Mouse (Mus musculus) hindbrain, postnatal 0 days (tissue): Measurements from ENCODE around the gene Atp6v1g2. TPM values are rescaled to one million over a fixed set of nuclear protein-coding genes. Genes with fewer than 3 reads are reported as not detected.

Source experiments
- ATAC-seq: fragments of 200-750 bp; cut with Nextera tagmentation; 2 replicates; pipeline ENCODE4 v1.8.0; 2017; ENCODE audit warnings: mild to moderate bottlenecking, moderate TSS enrichment, moderate library complexity
- DNase-seq: peaks from one replicate; pipeline ENCODE4 v3.0.0-alpha.2; 2015; ENCODE audit warnings: low spot score
- H3K27ac ChIP-seq: fragments of 300-500 bp; sonication (generic); 2 replicates; pipeline ENCODE4 v1.5.1; 2014; ENCODE audit warnings: mild to moderate bottlenecking
- H3K27me3 ChIP-seq: fragments of 300-500 bp; sonication (generic); 2 replicates; pipeline ENCODE4 v1.6.1; 2014; ENCODE audit warnings: low read length, mixed read lengths; ENCODE audit not compliant: insufficient read depth
- H3K36me3 ChIP-seq: fragments of 300-500 bp; sonication (generic); 2 replicates; pipeline ENCODE4 v1.6.1; 2014; ENCODE audit warnings: low read length, mixed read lengths; ENCODE audit not compliant: insufficient read depth
- H3K4me1 ChIP-seq: fragments of 300-500 bp; sonication (generic); 2 replicates; pipeline ENCODE4 v1.6.1; 2014; ENCODE audit warnings: antibody characterized with exemption, low read length, mixed read lengths; ENCODE audit not compliant: insufficient read depth
- H3K4me2 ChIP-seq: fragments of 300-500 bp; sonication (generic); 2 replicates; pipeline ENCODE4 v1.6.1; 2014; ENCODE audit warnings: low read depth, mild to moderate bottlenecking, low read length, moderate library complexity, mixed read lengths
- H3K4me3 ChIP-seq: fragments of 300-500 bp; sonication (generic); 2 replicates; pipeline ENCODE4 v1.5.1; 2014; ENCODE audit warnings: low read length
- H3K9ac ChIP-seq: fragments of 300-500 bp; sonication (generic); replicated peaks from 2 replicates; pipeline ENCODE4 v1.6.1; 2014; ENCODE audit warnings: mild to moderate bottlenecking, low read length, moderate library complexity, mixed read lengths
- H3K9me3 ChIP-seq: fragments of 300-500 bp; sonication (generic); 2 replicates; pipeline ENCODE4 v1.6.1; 2016; ENCODE audit warnings: low read length, mixed read lengths
- CTCF ChIP-seq: IDR thresholded peaks from 2 replicates; pipeline ENCODE4 v1.5.1; 2016; ENCODE audit warnings: antibody characterized with exemption, control low read depth, low read depth
- WGBS: fragments of 180-500 bp; shearing (Covaris S2); extraction: QIAGEN DNeasy Blood & Tissue Kit; methylation state at CpG from one replicate; pipeline ENCODE4 v1.1.7; 2014; 5-methylcytosine and 5-hydroxymethylcytosine counted together
- polyA plus RNA-seq: library from polyadenylated mRNA; unstranded; fragments of >200 nt; fragmentation: Nextera tagmentation; extraction: Ambion mirVana; gene quantifications from 2 replicates; pipeline ENCODE4 v1.2.1, GENCODE M21; 2015
- total RNA-seq: library from RNA; depleted of rRNA; stranded (reverse); fragments of >200 nt; gene quantifications from 2 replicates; pipeline ENCODE4 v1.2.3, GENCODE M21; 2014; rRNA removed

The Atp6v1g2 gene
- 91.0 and 114 TPM in 2 replicates for total RNA-seq
- polyA plus RNA-seq, result 180 and 183 TPM in 2 replicates

- Histone ChIP-seq H3K27ac (no peak within 1 kb of the TSS; the same call in 1 of the 2 replicates), H3K9me3 (no peaks in the 10 kb centered on the region)
These were observed at the start of gene Atp6v1g2 for GRCm38 (mm10) chr17:35233114-35233980. Gene Atp6v1g2, plus strand, starts transcription at chr17:35233660.

GRCm38 (mm10) chr17:35185639-35186611, 47.5 kb upstream of the Atp6v1g2 start:
- Histone ChIP-seq H3K27me3 (no peaks in the 10 kb centered on the region), H3K36me3 (no peaks in the 10 kb centered on the region), H3K4me2 (peak overlapping the region; percentile 63), H3K4me3 (peak overlapping the region; percentile 38), H3K27ac (peak overlapping the region; percentile 66), H3K4me1 (no peaks in the 10 kb centered on the region), H3K9me3 (no peaks in the 10 kb centered on the region), H3K9ac (peak overlapping the region; percentile 35; the same call in 1 of the 2 replicates)
- ATAC-seq (peak; percentile 69; the same call in 1 of the 2 replicates), DNase-seq (peak; percentile 46)
- TF ChIP-seq CTCF, result no peak
- 4% methylated on average over 17 of the region's 18 CpGs for WGBS

More at GRCm38 (mm10) chr17:35233114-35233980, at the start of gene Atp6v1g2:
- ATAC-seq (no peak), DNase-seq (no peak)
- Histone ChIP-seq H3K9ac (peak within 1 kb of the TSS; percentile 77; the same call in 1 of the 2 replicates), H3K4me1 (no peaks in the 10 kb centered on the region), H3K27me3 (no peaks in the 10 kb centered on the region), H3K36me3 (peaks cover 25% of the 10 kb centered on the region), H3K4me3 (peak within 1 kb of the TSS; percentile 54; the same call in 1 of the 2 replicates), H3K4me2 (peak within 1 kb of the TSS; percentile 87)
- WGBS, result 63% methylated on average over 18 of the region's 18 CpGs
- no peak for TF ChIP-seq CTCF

DNA sequence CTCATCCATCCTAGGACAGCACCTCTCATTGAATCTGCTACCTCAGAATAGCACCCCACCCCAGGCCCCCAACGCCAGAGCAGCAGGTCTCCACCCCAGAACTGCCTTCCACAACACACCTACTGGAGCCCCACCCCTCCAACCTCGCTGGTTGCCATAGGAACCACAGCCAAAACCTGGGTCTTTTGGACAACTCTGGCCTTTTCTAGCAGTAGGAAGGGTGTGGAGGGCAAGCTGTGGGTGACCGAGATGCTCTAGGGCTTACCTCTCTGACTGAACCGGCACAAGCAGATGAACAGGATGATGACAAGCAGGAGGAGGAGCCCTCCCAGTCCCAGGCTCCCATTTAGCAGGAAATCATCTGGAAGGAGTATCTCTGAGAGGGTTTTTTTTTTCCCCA, 46.8 kb upstream of the Atp6v1g2 start:
- H3K4me2 ChIP-seq, result peak overlapping the region; percentile 63
- 0% methylated on average over 4 of the region's 4 CpGs for WGBS
- no peak for TF ChIP-seq CTCF
- no peaks in the 10 kb centered on the region for H3K4me1 ChIP-seq
- peak overlapping the region; percentile 66 for H3K27ac ChIP-seq
- H3K27me3 ChIP-seq, result no peaks in the 10 kb centered on the region
- H3K9ac ChIP-seq, result peak overlapping the region; percentile 35; the same call in 1 of the 2 replicates
- H3K9me3 ChIP-seq, result no peaks in the 10 kb centered on the region
- peak; percentile 31 for DNase-seq
- peak; percentile 62; the same call in 1 of the 2 replicates for ATAC-seq
- peak overlapping the region; percentile 38 for H3K4me3 ChIP-seq
- no peaks in the 10 kb centered on the region for H3K36me3 ChIP-seq

DNA sequence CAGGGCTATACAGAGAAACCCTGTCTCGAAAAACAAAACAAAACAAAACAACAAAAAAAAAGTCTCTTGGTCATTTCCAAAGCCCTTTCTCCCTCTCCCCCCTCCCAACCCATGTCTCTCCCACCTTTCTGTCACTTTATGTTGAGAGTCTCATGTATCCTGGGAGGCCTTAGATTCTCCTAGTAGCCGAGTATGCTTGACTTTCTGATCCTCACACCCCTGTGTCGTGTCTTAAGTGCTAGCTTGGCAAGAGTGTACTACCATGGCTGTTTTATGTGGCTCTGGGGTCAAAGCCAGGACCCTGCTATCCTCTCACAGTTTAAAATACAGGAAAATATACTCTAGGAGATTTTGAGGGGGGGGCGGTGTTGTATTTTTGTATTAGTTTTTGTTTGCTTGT, 46.1 kb upstream of the Atp6v1g2 start:
- H3K36me3 ChIP-seq, result no peaks in the 10 kb centered on the region
- DNase-seq (no peak), ATAC-seq (no peak)
- TF ChIP-seq CTCF, result no peak
- H3K9ac ChIP-seq, result no peak overlapping the region
- no peaks in the 10 kb centered on the region for H3K9me3 ChIP-seq
- no peak overlapping the region for H3K4me2 ChIP-seq
- no peak overlapping the region for H3K27ac ChIP-seq
- H3K4me3 ChIP-seq, result no peak overlapping the region
- WGBS, result 71% methylated on average over 4 of the region's 4 CpGs
- no peaks in the 10 kb centered on the region for H3K4me1 ChIP-seq
- H3K27me3 ChIP-seq, result no peaks in the 10 kb centered on the region

GRCm38 (mm10) chr17:35187959-35188610, 45.4 kb upstream of the Atp6v1g2 start, which contains the start of gene Lst1:
Gene Lst1, minus strand, starts transcription at chr17:35188439.
- 72% methylated on average over 7 of the region's 7 CpGs for WGBS
- no peak within 1 kb of the TSS for H3K9ac ChIP-seq
- no peaks in the 10 kb centered on the region for H3K9me3 ChIP-seq
- TF ChIP-seq CTCF, result no peak
- no peaks in the 10 kb centered on the region for H3K27me3 ChIP-seq
- ATAC-seq, result no peak
- H3K36me3 ChIP-seq, result no peaks in the 10 kb centered on the region
- H3K4me3 ChIP-seq, result no peak within 1 kb of the TSS
- H3K4me2 ChIP-seq, result no peak within 1 kb of the TSS
- H3K27ac ChIP-seq, result no peak within 1 kb of the TSS; the same call in 1 of the 2 replicates
- no peak for DNase-seq
- no peaks in the 10 kb centered on the region for H3K4me1 ChIP-seq

DNA sequence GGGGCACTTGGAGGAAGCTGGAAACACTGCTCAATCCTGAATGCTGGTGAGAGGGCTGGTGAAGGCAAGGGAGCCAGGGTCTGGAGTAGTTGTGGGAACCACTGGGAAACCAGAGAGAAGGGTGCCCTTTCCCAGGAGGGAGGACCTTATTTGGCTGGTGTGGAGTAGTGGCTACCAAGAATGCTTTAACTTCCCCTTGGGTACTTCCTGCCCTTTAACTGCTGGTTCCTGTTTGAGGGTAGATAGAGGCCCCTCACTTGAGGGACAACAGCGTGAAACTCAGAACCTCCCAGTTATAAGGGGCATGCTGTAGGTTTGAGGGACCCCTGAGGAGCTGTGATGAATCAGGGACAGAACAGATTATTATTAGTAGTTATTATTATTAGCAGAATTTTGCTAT, 44.3 kb upstream of the Atp6v1g2 start:
- DNase-seq (no peak), ATAC-seq (no peak)
- Histone ChIP-seq H3K9me3 (no peaks in the 10 kb centered on the region), H3K27ac (no peak overlapping the region), H3K4me2 (no peak overlapping the region), H3K36me3 (no peaks in the 10 kb centered on the region), H3K27me3 (no peaks in the 10 kb centered on the region), H3K9ac (no peak overlapping the region), H3K4me3 (no peak overlapping the region), H3K4me1 (no peaks in the 10 kb centered on the region)
- WGBS, result 75% methylated on average over 1 of the region's 1 CpGs
- TF ChIP-seq CTCF, result no peak
